Mouse (Mus musculus) forebrain, embryonic 15.5 days (tissue): ENCODE data around the gene Tpra1. TPM values are rescaled to one million over a fixed set of nuclear protein-coding genes. Genes with fewer than 3 reads are reported as not detected.

ENCODE experiments used
- ATAC-seq: fragments of 200-750 bp; cut with Nextera tagmentation; replicated peaks from 2 replicates; pipeline ENCODE4 v1.8.0; 2017; ENCODE audit warnings: mild to moderate bottlenecking, moderate TSS enrichment, moderate library complexity
- H3K27ac ChIP-seq: fragments of 300-500 bp; sonication (generic); replicated peaks from 2 replicates; pipeline ENCODE4 v1.5.1; 2015; ENCODE audit warnings: mild to moderate bottlenecking, inconsistent platforms
- H3K27me3 ChIP-seq: fragments of 300-500 bp; sonication (generic); 2 replicates; pipeline ENCODE4 v1.6.1; 2015; ENCODE audit warnings: inconsistent platforms
- H3K36me3 ChIP-seq: fragments of 300-500 bp; sonication (generic); 2 replicates; pipeline ENCODE4 v1.6.1; 2015; ENCODE audit warnings: mild to moderate bottlenecking, inconsistent platforms
- H3K4me1 ChIP-seq: fragments of 300-500 bp; sonication (generic); 2 replicates; pipeline ENCODE4 v1.6.1; 2015; ENCODE audit warnings: inconsistent platforms
- H3K4me2 ChIP-seq: fragments of 300-500 bp; sonication (generic); replicated peaks from 2 replicates; pipeline ENCODE4 v1.6.1; 2015; ENCODE audit warnings: mild to moderate bottlenecking, inconsistent platforms
- H3K4me3 ChIP-seq: fragments of 300-500 bp; sonication (generic); 2 replicates; pipeline ENCODE4 v1.5.1; 2015; ENCODE audit warnings: mild to moderate bottlenecking, inconsistent platforms
- H3K9ac ChIP-seq: fragments of 300-500 bp; sonication (generic); replicated peaks from 2 replicates; pipeline ENCODE4 v1.6.1; 2015; ENCODE audit warnings: mild to moderate bottlenecking, inconsistent platforms
- H3K9me3 ChIP-seq: fragments of 300-500 bp; sonication (generic); 2 replicates; pipeline ENCODE4 v1.6.1; 2016; ENCODE audit warnings: inconsistent platforms
- WGBS: fragments of 180-500 bp; shearing (Covaris S2); methylation state at CpG from one replicate; pipeline ENCODE4 v1.1.7; 2015; ENCODE audit warnings: mixed read lengths; 5-methylcytosine and 5-hydroxymethylcytosine counted together
- polyA plus RNA-seq: library from polyadenylated mRNA; unstranded; fragments of >200 nt; fragmentation: Nextera tagmentation; extraction: Ambion mirVana; gene quantifications from 2 replicates; pipeline ENCODE4 v1.2.1, GENCODE M21; 2015

Gene Tpra1
- polyA plus RNA-seq, 1 experiment from 2014 or later, result 61.5 TPM

DNA sequence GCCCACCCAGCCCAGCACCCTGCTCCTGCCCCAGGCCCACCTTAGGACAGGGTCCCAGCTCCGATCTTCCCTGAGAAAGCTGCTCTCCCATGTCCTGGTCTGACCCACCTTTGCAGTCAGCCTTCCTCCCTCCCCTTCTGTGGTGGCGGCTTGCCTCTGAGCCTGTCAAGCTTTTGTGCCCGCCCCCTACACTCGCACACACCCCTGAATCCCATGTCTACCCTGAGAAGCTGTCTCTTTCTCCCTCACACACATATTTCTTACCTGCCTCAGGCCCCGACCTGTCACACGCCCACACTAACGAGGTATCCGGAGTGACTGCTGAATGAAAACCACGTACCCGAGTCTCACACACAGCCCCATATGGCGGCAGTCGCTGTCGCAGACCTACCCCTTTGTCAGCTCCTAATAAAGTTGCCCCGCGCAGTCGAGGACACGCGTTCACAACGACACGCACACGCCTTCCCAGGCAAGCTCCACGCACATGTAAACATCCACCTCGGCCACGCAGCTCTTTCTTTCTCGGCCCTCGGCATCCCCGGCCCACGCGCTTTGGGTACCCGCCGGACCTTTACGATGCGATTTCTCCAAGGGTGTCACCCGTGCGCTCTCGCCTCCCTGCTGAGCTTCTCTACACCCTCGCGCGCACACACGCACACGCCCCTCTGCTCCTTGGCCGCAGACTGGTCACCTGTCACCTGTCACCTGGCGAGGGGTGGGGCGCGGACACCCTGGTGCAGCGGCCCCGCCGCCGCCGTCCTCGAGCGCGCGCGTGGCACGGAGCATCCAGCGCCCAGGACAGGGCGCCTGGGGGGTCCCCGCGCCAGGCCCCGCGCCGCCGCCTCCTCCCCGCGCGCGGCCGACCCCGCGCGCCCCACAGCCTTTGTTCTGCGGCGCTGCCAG, 27.8 kb upstream of the Tpra1 start:
- H3K9ac ChIP-seq, result peak overlapping the region; percentile 95
- peak overlapping the region; percentile 75 for H3K4me2 ChIP-seq
- peak; percentile 61 for ATAC-seq
- no peaks in the 10 kb centered on the region for H3K9me3 ChIP-seq
- H3K27ac ChIP-seq, result peak overlapping the region; percentile 96
- no peaks in the 10 kb centered on the region; the same call in 1 of the 2 replicates for H3K36me3 ChIP-seq
- WGBS, result 2% methylated on average over 59 of the region's 74 CpGs
- H3K27me3 ChIP-seq, result no peaks in the 10 kb centered on the region
- H3K4me3 ChIP-seq, result peak overlapping the region; percentile 94
- peaks cover 47% of the 10 kb centered on the region for H3K4me1 ChIP-seq

DNA sequence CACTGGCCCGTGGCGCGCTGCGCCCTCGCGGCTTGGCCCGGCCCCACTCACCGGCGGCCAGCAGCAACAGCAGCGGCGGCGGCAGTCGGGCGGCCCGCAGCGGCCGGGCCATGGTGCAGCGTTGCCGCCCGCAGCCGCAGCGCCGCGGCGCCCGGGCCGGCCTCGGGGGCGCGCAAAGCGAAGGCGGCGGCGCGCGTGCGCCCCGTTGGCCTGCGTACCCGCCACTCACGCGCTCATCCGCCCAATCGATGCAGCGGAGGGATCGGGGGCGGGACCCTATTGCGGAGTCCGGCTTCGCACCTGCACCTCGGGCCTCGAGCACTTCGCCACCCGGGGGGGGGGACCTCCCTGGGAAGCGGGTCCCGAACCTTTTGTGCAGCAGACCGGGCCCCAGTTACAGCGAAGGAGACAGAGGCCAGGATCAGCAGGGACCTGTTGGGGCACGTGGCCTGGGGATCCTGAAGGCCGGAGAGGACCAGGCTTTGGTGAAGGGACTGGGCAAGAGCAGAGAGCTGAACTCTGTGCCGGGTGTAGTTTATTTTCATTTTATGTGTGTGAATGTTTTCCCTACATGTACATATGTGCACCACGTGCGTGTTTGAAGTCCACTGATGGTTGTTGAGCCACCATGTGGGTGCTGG, 27.1 kb upstream of the Tpra1 start, which contains the start of gene Podxl2:
TSS of gene Podxl2 (minus strand) at position 177 of the 641 bp plus-strand sequence.
- Histone ChIP-seq H3K27me3 (no peaks in the 10 kb centered on the region), H3K9ac (peak within 1 kb of the TSS; percentile 95), H3K9me3 (no peaks in the 10 kb centered on the region), H3K27ac (peak within 1 kb of the TSS; percentile 96), H3K4me2 (peak within 1 kb of the TSS; percentile 75), H3K4me3 (peak within 1 kb of the TSS; percentile 94), H3K36me3 (no peaks in the 10 kb centered on the region), H3K4me1 (peaks cover 40% of the 10 kb centered on the region)
- WGBS, result 5% methylated on average over 54 of the region's 63 CpGs
- peak; percentile 71 for ATAC-seq

- Histone ChIP-seq H3K9me3 (no peaks in the 10 kb centered on the region), H3K27me3 (no peaks in the 10 kb centered on the region), H3K4me3 (no peak overlapping the region), H3K4me1 (peaks cover 11% of the 10 kb centered on the region), H3K9ac (no peak overlapping the region), H3K36me3 (0 out of 2 replicates have a peak, but pooled peaks cover 2% of the 10 kb centered on the region), H3K27ac (no peak overlapping the region), H3K4me2 (no peak overlapping the region)
- WGBS, result 70% methylated on average over 4 of the region's 4 CpGs
- no peak for ATAC-seq
Measured at GRCm38 (mm10) chr6:88879471-88879870, 22.6 kb upstream of the Tpra1 start.

DNA sequence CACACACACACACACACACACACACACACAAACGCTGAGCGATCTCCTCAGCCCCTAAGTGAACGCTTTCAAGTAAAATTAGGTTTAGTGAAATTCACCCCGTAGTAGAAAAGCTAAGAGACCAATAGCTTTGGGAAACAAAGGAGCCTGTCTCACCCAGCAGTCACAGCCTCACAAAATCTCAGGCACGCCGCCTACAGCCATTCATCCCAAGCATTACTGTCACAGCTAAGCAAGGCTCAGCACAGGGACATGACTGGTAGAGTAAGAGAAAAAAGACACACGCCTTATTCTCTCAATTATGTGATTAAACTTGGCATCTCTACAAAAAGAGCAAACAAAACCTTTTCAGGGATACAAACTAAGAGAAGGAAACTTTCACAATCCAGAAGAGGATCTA, 20.7 kb upstream of the Tpra1 start:
- Histone ChIP-seq H3K4me1 (peaks cover 7% of the 10 kb centered on the region), H3K27ac (peak overlapping the region; percentile 73), H3K4me2 (no peak overlapping the region), H3K9me3 (no peaks in the 10 kb centered on the region), H3K36me3 (peaks cover 10% of the 10 kb centered on the region; the same call in 1 of the 2 replicates), H3K27me3 (no peaks in the 10 kb centered on the region), H3K9ac (no peak overlapping the region), H3K4me3 (no peak overlapping the region)
- peak; percentile 73 for ATAC-seq
- WGBS, result 40% methylated on average over 7 of the region's 7 CpGs

- WGBS, result 92% methylated on average over 10 of the region's 10 CpGs
- H3K36me3 ChIP-seq, result peaks cover 25% of the 10 kb centered on the region; the same call in 1 of the 2 replicates
- no peak for ATAC-seq
Measured at GRCm38 (mm10) chr6:88884195-88884594, 17.9 kb upstream of the Tpra1 start.

GRCm38 (mm10) chr6:88884690-88885089, 17.4 kb upstream of the Tpra1 start:
- peaks cover 28% of the 10 kb centered on the region; the same call in 1 of the 2 replicates for H3K36me3 ChIP-seq
- WGBS, result 94% methylated on average over 17 of the region's 17 CpGs
- peaks cover 7% of the 10 kb centered on the region for H3K4me1 ChIP-seq
- no peak overlapping the region for H3K27ac ChIP-seq
- H3K4me3 ChIP-seq, result no peak overlapping the region
- no peak for ATAC-seq
- no peaks in the 10 kb centered on the region for H3K27me3 ChIP-seq
- H3K4me2 ChIP-seq, result no peak overlapping the region
- H3K9ac ChIP-seq, result no peak overlapping the region
- H3K9me3 ChIP-seq, result no peaks in the 10 kb centered on the region

More at GRCm38 (mm10) chr6:88884195-88884594, 17.9 kb upstream of the Tpra1 start:
- no peak overlapping the region for H3K4me3 ChIP-seq
- no peak overlapping the region for H3K27ac ChIP-seq
- no peak overlapping the region for H3K4me2 ChIP-seq
- no peaks in the 10 kb centered on the region for H3K27me3 ChIP-seq
- peaks cover 7% of the 10 kb centered on the region for H3K4me1 ChIP-seq
- no peak overlapping the region for H3K9ac ChIP-seq
- no peaks in the 10 kb centered on the region for H3K9me3 ChIP-seq

DNA sequence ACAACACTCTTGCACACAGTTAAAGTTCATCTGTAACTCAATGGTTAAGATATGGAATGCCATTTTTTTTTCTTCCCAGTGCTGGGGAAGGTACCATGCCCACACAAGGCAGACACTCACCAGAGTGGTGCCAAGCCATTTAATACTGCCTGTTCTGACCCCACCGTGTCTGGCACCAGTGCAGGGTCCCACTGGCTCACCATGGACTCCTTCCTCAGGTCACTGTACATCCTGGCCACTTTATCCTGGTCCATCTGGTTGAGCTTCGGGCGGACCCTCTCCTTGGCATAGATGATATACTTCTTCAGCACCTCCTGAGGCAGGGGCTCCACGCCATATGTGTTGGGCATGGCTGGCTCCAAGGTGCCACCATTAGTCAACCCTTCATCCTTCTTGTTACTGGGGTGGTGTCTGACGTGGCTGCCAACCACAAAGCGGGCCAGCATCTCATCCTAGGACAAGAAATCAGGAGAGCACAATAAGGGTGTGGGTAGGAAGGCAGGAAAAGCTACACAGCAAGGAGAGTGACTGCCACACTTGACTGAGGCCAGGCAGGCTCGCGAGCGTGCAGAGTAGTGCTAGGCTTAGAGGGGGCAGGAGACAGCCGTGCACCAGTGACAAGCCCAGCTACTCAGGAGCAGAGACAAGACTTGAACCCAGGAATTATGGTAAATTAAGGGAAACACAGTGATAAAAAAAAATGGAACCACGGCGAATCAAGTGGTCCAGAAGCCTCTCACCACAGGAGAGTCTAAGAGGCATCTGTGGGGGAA, 16.2 kb upstream of the Tpra1 start:
- Histone ChIP-seq H3K4me2 (no peak overlapping the region), H3K27ac (no peak overlapping the region), H3K9ac (no peak overlapping the region), H3K36me3 (peaks cover 35% of the 10 kb centered on the region; the same call in 1 of the 2 replicates), H3K4me3 (no peak overlapping the region), H3K9me3 (no peaks in the 10 kb centered on the region), H3K27me3 (no peaks in the 10 kb centered on the region), H3K4me1 (peaks cover 7% of the 10 kb centered on the region)
- 83% methylated on average over 12 of the region's 12 CpGs for WGBS
- no peak for ATAC-seq

DNA sequence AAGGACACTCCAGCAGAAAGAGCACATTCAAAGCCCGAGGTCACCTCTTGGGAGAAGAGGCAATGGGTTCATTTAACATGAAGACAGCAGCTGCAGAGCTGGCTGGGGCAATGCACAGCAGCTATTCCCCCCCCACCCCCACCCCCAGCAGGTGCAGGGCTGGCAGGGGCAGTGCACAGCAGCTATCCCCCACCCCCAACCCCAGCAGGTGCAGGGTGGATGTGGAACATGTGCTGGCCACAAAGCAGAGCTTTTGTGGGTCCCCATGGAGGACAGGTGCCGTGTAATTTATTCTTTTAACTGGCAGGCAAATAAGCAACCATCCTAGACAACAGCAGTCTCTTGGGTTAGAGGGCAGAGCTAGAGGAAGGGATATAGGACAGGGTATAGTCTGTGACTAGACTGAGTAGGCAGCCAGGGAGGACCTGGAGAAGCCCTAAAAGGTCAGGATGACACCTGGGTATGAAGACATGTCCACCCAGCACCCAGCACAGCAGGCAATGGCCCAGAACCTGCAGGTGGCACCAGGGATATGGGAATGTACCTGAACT, 15.6 kb upstream of the Tpra1 start:
- peak; percentile 53; the same call in 1 of the 2 replicates for ATAC-seq
- H3K4me2 ChIP-seq, result no peak overlapping the region
- H3K27ac ChIP-seq, result no peak overlapping the region
- H3K4me3 ChIP-seq, result no peak overlapping the region
- H3K27me3 ChIP-seq, result no peaks in the 10 kb centered on the region
- H3K9ac ChIP-seq, result no peak overlapping the region
- peaks cover 4% of the 10 kb centered on the region for H3K4me1 ChIP-seq
- no peaks in the 10 kb centered on the region for H3K9me3 ChIP-seq
- peaks cover 38% of the 10 kb centered on the region; the same call in 1 of the 2 replicates for H3K36me3 ChIP-seq
- WGBS, result 55% methylated on average over 2 of the region's 2 CpGs

GRCm38 (mm10) chr6:88889410-88890042, 12.5 kb upstream of the Tpra1 start:
- Histone ChIP-seq H3K4me2 (no peak overlapping the region), H3K36me3 (peaks cover 40% of the 10 kb centered on the region; the same call in 1 of the 2 replicates), H3K9ac (no peak overlapping the region), H3K27ac (no peak overlapping the region), H3K9me3 (no peaks in the 10 kb centered on the region), H3K4me1 (no peaks in the 10 kb centered on the region), H3K4me3 (no peak overlapping the region), H3K27me3 (no peaks in the 10 kb centered on the region)
- ATAC-seq, result no peak
- 92% methylated on average over 13 of the region's 13 CpGs for WGBS

GRCm38 (mm10) chr6:88890832-88891231, 11.2 kb upstream of the Tpra1 start:
- Histone ChIP-seq H3K27me3 (no peaks in the 10 kb centered on the region), H3K9ac (no peak overlapping the region), H3K27ac (no peak overlapping the region), H3K4me2 (no peak overlapping the region), H3K36me3 (peaks cover 33% of the 10 kb centered on the region; the same call in 1 of the 2 replicates), H3K9me3 (no peaks in the 10 kb centered on the region), H3K4me3 (no peak overlapping the region), H3K4me1 (no peaks in the 10 kb centered on the region)
- no peak for ATAC-seq
- WGBS, result 90% methylated on average over 7 of the region's 7 CpGs

DNA sequence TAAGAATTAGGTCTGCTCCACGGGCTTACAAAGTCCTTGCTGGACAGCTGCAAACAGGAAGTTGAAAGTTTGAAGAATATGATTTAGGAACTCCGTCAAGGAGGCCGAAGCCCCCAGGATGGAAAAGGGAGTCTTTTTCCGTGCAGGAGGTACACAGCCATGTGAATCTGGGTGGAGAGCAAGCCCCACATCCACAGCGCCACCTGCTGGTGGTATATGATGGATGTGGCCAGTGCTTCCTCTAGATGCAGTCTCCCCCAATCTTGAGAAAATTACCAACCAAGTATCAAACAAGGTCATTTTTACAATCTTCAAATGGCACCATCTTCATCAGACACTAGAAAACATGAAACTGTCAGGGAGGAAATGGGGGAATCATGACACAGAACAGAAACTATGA, 8.5 kb upstream of the Tpra1 start:
- Histone ChIP-seq H3K27ac (no peak overlapping the region), H3K9ac (no peak overlapping the region), H3K36me3 (peaks cover 19% of the 10 kb centered on the region; the same call in 1 of the 2 replicates), H3K9me3 (no peaks in the 10 kb centered on the region), H3K4me2 (no peak overlapping the region), H3K4me3 (no peak overlapping the region), H3K4me1 (peaks cover 18% of the 10 kb centered on the region), H3K27me3 (no peaks in the 10 kb centered on the region)
- 52% methylated on average over 5 of the region's 5 CpGs for WGBS
- no peak for ATAC-seq
